Mouse (Mus musculus) embryonic facial prominence, embryonic 15.5 days (tissue): ENCODE results near the gene Mroh2a. TPM values are rescaled to one million over a fixed set of nuclear protein-coding genes. Genes with fewer than 3 reads are reported as not detected.
A peak's percentile ranks its signal among the peaks of the same experiment; 100 is the strongest.

Experiments used
- ATAC-seq: fragments of 200-750 bp; cut with Nextera tagmentation; 2 replicates; pipeline ENCODE4 v1.8.0; 2017; ENCODE audit warnings: low read depth, moderate TSS enrichment; ENCODE audit not compliant: insufficient number of reproducible peaks, low FRiP score, low TSS enrichment
- H3K27ac ChIP-seq: fragments of 300-500 bp; sonication (generic); replicated peaks from 2 replicates; pipeline ENCODE4 v1.5.1; 2015; ENCODE audit warnings: mild to moderate bottlenecking, inconsistent platforms
- H3K27me3 ChIP-seq: fragments of 300-500 bp; sonication (generic); 2 replicates; pipeline ENCODE4 v1.6.1; 2015; ENCODE audit warnings: inconsistent platforms
- H3K36me3 ChIP-seq: fragments of 300-500 bp; sonication (generic); 2 replicates; pipeline ENCODE4 v1.6.1; 2015; ENCODE audit warnings: mild to moderate bottlenecking, inconsistent platforms
- H3K4me1 ChIP-seq: fragments of 300-500 bp; sonication (generic); 2 replicates; pipeline ENCODE4 v1.6.1; 2015; ENCODE audit warnings: inconsistent platforms
- H3K4me2 ChIP-seq: fragments of 300-500 bp; sonication (generic); replicated peaks from 2 replicates; pipeline ENCODE4 v1.6.1; 2015; ENCODE audit warnings: mild to moderate bottlenecking, inconsistent platforms
- H3K4me3 ChIP-seq: fragments of 300-500 bp; sonication (generic); replicated peaks from 2 replicates; pipeline ENCODE4 v1.5.1; 2015; ENCODE audit warnings: mild to moderate bottlenecking, inconsistent platforms
- H3K9ac ChIP-seq: fragments of 300-500 bp; sonication (generic); 2 replicates; pipeline ENCODE4 v1.6.1; 2015; ENCODE audit warnings: inconsistent platforms
- H3K9me3 ChIP-seq: fragments of 300-500 bp; sonication (generic); replicated peaks from 2 replicates; pipeline ENCODE4 v1.6.1; 2016; ENCODE audit warnings: inconsistent platforms
- WGBS: fragments of 180-500 bp; shearing (Covaris S2); methylation state at CpG from one replicate; pipeline ENCODE4 v1.1.7; 2015; 5-methylcytosine and 5-hydroxymethylcytosine counted together
- polyA plus RNA-seq: library from polyadenylated mRNA; unstranded; fragments of >200 nt; fragmentation: Nextera tagmentation; extraction: Ambion mirVana; gene quantifications from 2 replicates; pipeline ENCODE4 v1.2.1, GENCODE M21; 2015

Mroh2a gene
- polyA plus RNA-seq, 1 experiment from 2014 or later: 1.4 TPM

DNA sequence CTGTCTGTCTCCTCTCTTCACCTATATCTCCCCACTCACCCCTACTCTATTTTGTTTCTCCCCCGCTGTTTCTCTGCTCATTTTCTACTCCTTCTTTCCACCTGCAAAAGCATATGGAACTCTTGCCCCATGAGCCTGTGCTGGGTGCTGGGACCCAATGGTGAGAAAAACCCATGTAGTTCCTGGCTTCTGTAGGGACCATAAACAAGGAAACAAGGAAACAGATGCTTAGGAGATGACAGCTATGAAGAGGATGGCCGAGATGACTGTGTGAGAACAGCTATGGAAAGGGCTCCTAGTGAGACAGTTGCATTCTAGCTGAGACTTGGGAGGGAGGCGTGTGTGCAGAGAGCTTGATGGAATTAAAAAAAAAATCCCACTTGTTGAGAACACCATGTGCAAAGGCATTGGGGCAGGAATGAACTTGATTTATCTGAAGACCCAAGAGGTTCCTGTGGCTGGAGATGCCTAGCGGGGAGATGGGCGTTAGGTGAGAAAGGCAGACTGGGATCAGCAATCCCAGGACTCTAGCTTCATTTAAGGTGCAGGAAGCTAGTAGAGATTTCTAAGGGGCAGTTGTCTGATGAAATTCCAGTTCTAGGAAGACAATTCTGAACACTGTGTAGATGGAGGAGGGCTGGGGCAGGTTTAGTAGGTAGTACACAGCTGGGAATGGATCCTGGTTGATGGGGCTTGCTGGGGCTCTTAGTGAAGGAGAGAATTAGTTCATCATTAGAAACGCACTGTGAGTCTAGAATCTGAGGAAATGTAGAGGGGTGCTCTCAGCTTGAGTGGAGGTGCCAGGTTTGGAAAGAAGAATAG lies 4.4 kb downstream of the Mroh2a start:
- Histone ChIP-seq H3K9ac (no peak overlapping the region), H3K9me3 (peaks cover 83% of the 10 kb centered on the region), H3K27me3 (no peaks in the 10 kb centered on the region), H3K4me1 (no peaks in the 10 kb centered on the region), H3K4me2 (no peak overlapping the region), H3K4me3 (no peak overlapping the region), H3K36me3 (no peaks in the 10 kb centered on the region), H3K27ac (no peak overlapping the region)
- ATAC-seq: no peak
- 75% methylated on average over 6 of the region's 6 CpGs for WGBS

- WGBS: 63% methylated on average over 7 of the region's 7 CpGs
- no peak for ATAC-seq
- peaks cover 76% of the 10 kb centered on the region for H3K9me3 ChIP-seq
Observed at GRCm38 (mm10) chr1:88231803-88232499, 5.2 kb downstream of the Mroh2a start.

DNA sequence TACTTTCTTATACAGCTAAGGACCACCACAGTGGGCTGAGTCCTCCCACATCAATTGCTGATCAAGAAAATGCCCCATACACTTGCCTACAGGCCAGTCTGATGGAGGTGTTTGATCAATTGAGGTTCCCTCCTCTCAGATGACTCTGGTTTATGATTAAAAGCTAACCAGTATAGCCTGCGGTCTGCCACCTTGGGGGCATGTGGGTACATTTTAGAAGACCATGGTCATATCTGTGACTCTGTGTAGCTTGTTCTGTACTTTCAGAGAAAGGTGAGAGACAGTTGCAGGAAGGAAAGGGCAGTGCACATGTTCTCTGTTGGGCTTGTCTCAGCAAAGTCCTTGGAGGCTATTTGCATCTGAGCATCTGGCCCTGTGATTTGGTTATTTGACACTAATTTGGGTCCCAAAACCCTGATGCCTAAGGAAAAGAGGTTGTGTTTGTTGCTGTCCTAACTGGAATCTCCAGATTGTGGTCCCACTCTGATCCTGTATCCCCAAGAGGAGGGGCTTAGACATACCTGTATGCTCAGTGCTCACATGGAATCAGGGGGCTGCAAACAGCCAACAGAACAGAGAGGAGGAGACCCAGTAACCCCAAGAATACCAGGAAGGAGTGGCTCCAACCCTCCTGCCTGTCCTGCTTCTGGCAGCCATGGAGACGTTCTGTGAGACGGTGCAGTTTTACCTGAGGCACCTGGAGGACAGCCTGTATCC lies 6.0 kb downstream of the Mroh2a start:
- H3K27ac ChIP-seq: no peak overlapping the region
- H3K4me3 ChIP-seq: no peak overlapping the region
- H3K27me3 ChIP-seq: no peaks in the 10 kb centered on the region
- no peak overlapping the region for H3K9ac ChIP-seq
- H3K4me2 ChIP-seq: no peak overlapping the region
- H3K36me3 ChIP-seq: no peaks in the 10 kb centered on the region
- 53% methylated on average over 3 of the region's 3 CpGs for WGBS
- H3K9me3 ChIP-seq: peaks cover 77% of the 10 kb centered on the region
- ATAC-seq: no peak
- H3K4me1 ChIP-seq: no peaks in the 10 kb centered on the region

More at GRCm38 (mm10) chr1:88231803-88232499, 5.2 kb downstream of the Mroh2a start:
- no peak overlapping the region for H3K4me2 ChIP-seq
- H3K27me3 ChIP-seq: no peaks in the 10 kb centered on the region
- no peak overlapping the region for H3K27ac ChIP-seq
- H3K4me3 ChIP-seq: no peak overlapping the region
- H3K36me3 ChIP-seq: no peaks in the 10 kb centered on the region
- H3K4me1 ChIP-seq: no peaks in the 10 kb centered on the region
- H3K9ac ChIP-seq: no peak overlapping the region

- 67% methylated on average over 14 of the region's 14 CpGs for WGBS
- H3K9ac ChIP-seq: no peak overlapping the region
- no peaks in the 10 kb centered on the region for H3K27me3 ChIP-seq
- H3K27ac ChIP-seq: no peak overlapping the region
- no peak overlapping the region for H3K4me3 ChIP-seq
- H3K9me3 ChIP-seq: peaks cover 77% of the 10 kb centered on the region
- H3K36me3 ChIP-seq: no peaks in the 10 kb centered on the region
- no peak for ATAC-seq
- H3K4me1 ChIP-seq: no peaks in the 10 kb centered on the region
- no peak overlapping the region for H3K4me2 ChIP-seq
Observed at GRCm38 (mm10) chr1:88233421-88234247, 6.8 kb downstream of the Mroh2a start.

- Histone ChIP-seq H3K9ac (no peak overlapping the region), H3K27me3 (no peaks in the 10 kb centered on the region), H3K4me1 (no peaks in the 10 kb centered on the region), H3K36me3 (no peaks in the 10 kb centered on the region), H3K9me3 (peaks cover 80% of the 10 kb centered on the region), H3K4me3 (no peak overlapping the region), H3K4me2 (no peak overlapping the region), H3K27ac (no peak overlapping the region)
- 62% methylated on average over 4 of the region's 4 CpGs for WGBS
- no peak for ATAC-seq
Observed at GRCm38 (mm10) chr1:88234248-88234610, 7.4 kb downstream of the Mroh2a start.

- Histone ChIP-seq H3K9me3 (peaks cover 80% of the 10 kb centered on the region), H3K4me2 (no peak overlapping the region), H3K9ac (no peak overlapping the region), H3K27me3 (no peaks in the 10 kb centered on the region), H3K4me1 (no peaks in the 10 kb centered on the region), H3K36me3 (no peaks in the 10 kb centered on the region), H3K4me3 (no peak overlapping the region), H3K27ac (no peak overlapping the region)
- WGBS: 44% methylated on average over 5 of the region's 5 CpGs
- ATAC-seq: no peak
Observed at GRCm38 (mm10) chr1:88234646-88235045, 7.9 kb downstream of the Mroh2a start.

DNA sequence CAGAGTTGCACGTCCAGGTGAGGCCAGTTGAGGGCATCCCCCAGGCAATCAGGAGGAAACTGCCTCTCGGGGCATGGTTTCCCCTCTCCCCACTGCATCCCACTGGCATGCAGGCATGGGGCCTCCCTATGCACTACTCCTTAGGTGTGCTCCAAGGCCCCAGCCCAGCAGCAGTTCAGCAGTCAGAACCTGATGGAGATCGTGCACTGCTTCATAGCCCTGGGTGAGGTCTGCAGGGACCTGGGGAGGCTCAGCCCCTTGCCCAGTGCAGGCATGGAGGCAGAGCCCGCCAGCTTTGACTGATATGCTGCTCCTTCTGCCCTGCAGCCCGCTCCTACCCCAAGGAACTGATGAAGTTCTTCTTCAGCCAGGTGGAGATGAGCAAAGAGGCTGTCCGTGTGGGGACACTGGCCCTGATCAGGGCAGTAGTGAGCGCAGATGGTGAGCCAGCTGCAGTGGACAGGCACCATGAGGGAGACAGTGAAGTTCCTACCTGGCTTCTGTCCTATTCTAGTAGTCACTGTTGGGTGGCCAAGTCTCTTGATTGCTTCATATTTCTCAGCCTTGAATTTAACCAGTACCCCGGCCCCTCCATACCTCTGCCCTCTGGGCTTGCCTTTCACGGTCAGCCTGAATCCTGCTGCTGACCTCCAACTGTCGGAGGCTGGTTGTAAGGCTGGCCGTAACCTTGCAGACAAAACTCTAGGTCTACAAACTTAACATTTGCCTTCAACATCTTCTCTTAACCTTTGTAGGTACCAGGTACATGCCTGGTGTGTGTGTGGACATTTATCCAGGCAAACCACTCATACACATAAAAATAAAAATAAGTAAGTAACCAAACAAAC lies 8.5 kb downstream of the Mroh2a start:
- Histone ChIP-seq H3K9ac (no peak overlapping the region), H3K4me1 (no peaks in the 10 kb centered on the region), H3K27ac (no peak overlapping the region), H3K4me2 (no peak overlapping the region), H3K4me3 (no peak overlapping the region), H3K27me3 (no peaks in the 10 kb centered on the region), H3K36me3 (no peaks in the 10 kb centered on the region), H3K9me3 (peaks cover 80% of the 10 kb centered on the region)
- ATAC-seq: peak; percentile 1; the same call in 1 of the 2 replicates
- WGBS: 59% methylated on average over 11 of the region's 11 CpGs

DNA sequence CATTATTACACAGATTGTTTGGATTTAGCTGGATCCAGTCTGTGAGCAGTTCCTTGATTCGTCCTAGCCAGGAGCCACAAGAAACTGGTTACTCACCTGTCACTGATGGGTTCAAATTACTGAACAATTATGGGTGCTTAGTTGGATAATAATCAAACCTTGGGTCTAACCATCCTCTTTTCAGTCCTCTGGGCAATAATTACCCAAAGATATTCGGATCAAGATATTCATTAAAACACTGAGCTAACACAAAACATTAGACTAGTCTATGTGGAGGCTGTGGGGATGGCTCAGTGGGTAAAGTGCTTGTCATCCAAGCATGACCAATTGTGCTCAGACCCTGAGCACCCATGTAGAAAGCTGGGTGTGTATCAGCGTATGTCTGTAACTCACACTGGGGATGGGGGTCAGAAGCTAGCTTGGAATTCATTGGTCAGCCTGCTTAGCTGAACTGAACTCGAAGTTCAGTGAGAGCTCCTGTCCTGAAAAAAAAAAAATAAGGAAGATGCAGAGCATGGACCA lies 9.2 kb downstream of the Mroh2a start:
- no peak overlapping the region for H3K4me2 ChIP-seq
- no peaks in the 10 kb centered on the region for H3K27me3 ChIP-seq
- H3K36me3 ChIP-seq: no peaks in the 10 kb centered on the region
- WGBS: 57% methylated on average over 4 of the region's 4 CpGs
- H3K4me3 ChIP-seq: no peak overlapping the region
- H3K9me3 ChIP-seq: peaks cover 81% of the 10 kb centered on the region
- H3K4me1 ChIP-seq: no peaks in the 10 kb centered on the region
- H3K9ac ChIP-seq: no peak overlapping the region
- H3K27ac ChIP-seq: no peak overlapping the region
- no peak for ATAC-seq

DNA sequence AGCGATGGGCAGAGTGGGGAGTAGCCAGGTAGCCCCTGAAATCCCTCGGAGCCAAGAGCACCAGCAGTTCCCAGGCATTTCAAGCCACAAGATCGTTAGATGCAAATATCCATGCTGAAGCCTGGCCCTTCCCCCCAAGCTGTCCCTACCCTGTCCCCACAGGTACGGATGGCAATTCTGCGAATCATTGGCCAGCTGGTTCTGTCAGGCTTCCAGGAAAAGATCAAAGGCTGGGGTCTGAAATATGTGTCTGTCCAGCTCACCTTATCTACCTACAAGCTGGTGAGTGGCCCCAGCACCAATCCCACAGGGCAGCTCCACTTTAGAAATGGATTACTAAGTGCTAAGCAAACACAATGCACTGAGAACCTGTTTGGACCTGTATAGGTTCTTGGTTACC lies 10.5 kb downstream of the Mroh2a start:
- H3K27ac ChIP-seq: no peak overlapping the region
- H3K4me2 ChIP-seq: no peak overlapping the region
- no peaks in the 10 kb centered on the region for H3K4me1 ChIP-seq
- no peak for ATAC-seq
- WGBS: 72% methylated on average over 5 of the region's 5 CpGs
- H3K4me3 ChIP-seq: no peak overlapping the region
- H3K36me3 ChIP-seq: no peaks in the 10 kb centered on the region
- H3K9me3 ChIP-seq: peaks cover 74% of the 10 kb centered on the region
- H3K9ac ChIP-seq: no peak overlapping the region
- H3K27me3 ChIP-seq: no peaks in the 10 kb centered on the region

- Histone ChIP-seq H3K27me3 (no peaks in the 10 kb centered on the region), H3K27ac (no peak overlapping the region), H3K4me1 (no peaks in the 10 kb centered on the region), H3K4me3 (no peak overlapping the region), H3K9me3 (peaks cover 69% of the 10 kb centered on the region), H3K36me3 (no peaks in the 10 kb centered on the region), H3K9ac (no peak overlapping the region), H3K4me2 (no peak overlapping the region)
- 78% methylated on average over 6 of the region's 6 CpGs for WGBS
- ATAC-seq: no peak
Observed at GRCm38 (mm10) chr1:88238771-88239170, 12.0 kb downstream of the Mroh2a start.
